Mouse (Mus musculus) forebrain, embryonic 16.5 days (tissue): ENCODE results near the gene Col5a3. TPM values are rescaled to one million over a fixed set of nuclear protein-coding genes. Genes with fewer than 3 reads are reported as not detected.

Experiments used
- ATAC-seq: fragments of 200-750 bp; cut with Nextera tagmentation; 2 replicates; pipeline ENCODE4 v1.8.0; 2017; ENCODE audit warnings: mild to moderate bottlenecking, moderate library complexity
- H3K27ac ChIP-seq: fragments of 300-500 bp; sonication (generic); 2 replicates; pipeline ENCODE4 v1.5.1; 2014; ENCODE audit warnings: low read length, control low read depth
- H3K27me3 ChIP-seq: fragments of 300-500 bp; sonication (generic); replicated peaks from 2 replicates; pipeline ENCODE4 v1.6.1; 2014; ENCODE audit warnings: low read length; ENCODE audit not compliant: control insufficient read depth, insufficient read depth
- H3K36me3 ChIP-seq: fragments of 300-500 bp; sonication (generic); 2 replicates; pipeline ENCODE4 v1.6.1; 2014; ENCODE audit not compliant: control insufficient read depth, insufficient read depth
- H3K4me1 ChIP-seq: fragments of 300-500 bp; sonication (generic); replicated peaks from 2 replicates; pipeline ENCODE4 v1.6.1; 2014; ENCODE audit warnings: low read length; ENCODE audit not compliant: control insufficient read depth, insufficient read depth
- H3K4me2 ChIP-seq: fragments of 300-500 bp; sonication (generic); 2 replicates; pipeline ENCODE4 v1.6.1; 2014; ENCODE audit warnings: mild to moderate bottlenecking, low read length, control low read depth
- H3K4me3 ChIP-seq: fragments of 300-500 bp; sonication (generic); replicated peaks from 2 replicates; pipeline ENCODE4 v1.5.1; 2014; ENCODE audit warnings: mild to moderate bottlenecking, low read length, control low read depth
- H3K9ac ChIP-seq: fragments of 300-500 bp; sonication (generic); replicated peaks from 2 replicates; pipeline ENCODE4 v1.6.1; 2014; ENCODE audit warnings: low read depth, low read length, control low read depth
- H3K9me3 ChIP-seq: fragments of 300-500 bp; sonication (generic); 2 replicates; pipeline ENCODE4 v1.6.1; 2016; ENCODE audit warnings: low read length; ENCODE audit not compliant: control insufficient read depth
- WGBS: fragments of 180-500 bp; shearing (Covaris S2); extraction: QIAGEN DNeasy Blood & Tissue Kit; methylation state at CpG from one replicate; pipeline ENCODE4 v1.1.7; 2014; 5-methylcytosine and 5-hydroxymethylcytosine counted together
- polyA plus RNA-seq: library from polyadenylated mRNA; unstranded; fragments of >200 nt; fragmentation: Nextera tagmentation; extraction: Ambion mirVana; gene quantifications from 2 replicates; pipeline ENCODE4 v1.2.1, GENCODE M21; 2015

Col5a3 gene
- polyA plus RNA-seq, 1 experiment from 2014 or later = 0.33 TPM

GRCm38 (mm10) chr9:20745129-20745966 lies 69.5 kb downstream of the Col5a3 start:
- peak; percentile 51 for ATAC-seq
- Histone ChIP-seq H3K4me1 (peaks cover 17% of the 10 kb centered on the region), H3K36me3 (no peaks in the 10 kb centered on the region), H3K9ac (peak overlapping the region; percentile 86), H3K4me3 (peak overlapping the region; percentile 61), H3K27me3 (peaks cover 9% of the 10 kb centered on the region), H3K9me3 (no peaks in the 10 kb centered on the region), H3K27ac (no peak overlapping the region), H3K4me2 (peak overlapping the region; percentile 61)
- WGBS = 9% methylated on average over 17 of the region's 17 CpGs

DNA sequence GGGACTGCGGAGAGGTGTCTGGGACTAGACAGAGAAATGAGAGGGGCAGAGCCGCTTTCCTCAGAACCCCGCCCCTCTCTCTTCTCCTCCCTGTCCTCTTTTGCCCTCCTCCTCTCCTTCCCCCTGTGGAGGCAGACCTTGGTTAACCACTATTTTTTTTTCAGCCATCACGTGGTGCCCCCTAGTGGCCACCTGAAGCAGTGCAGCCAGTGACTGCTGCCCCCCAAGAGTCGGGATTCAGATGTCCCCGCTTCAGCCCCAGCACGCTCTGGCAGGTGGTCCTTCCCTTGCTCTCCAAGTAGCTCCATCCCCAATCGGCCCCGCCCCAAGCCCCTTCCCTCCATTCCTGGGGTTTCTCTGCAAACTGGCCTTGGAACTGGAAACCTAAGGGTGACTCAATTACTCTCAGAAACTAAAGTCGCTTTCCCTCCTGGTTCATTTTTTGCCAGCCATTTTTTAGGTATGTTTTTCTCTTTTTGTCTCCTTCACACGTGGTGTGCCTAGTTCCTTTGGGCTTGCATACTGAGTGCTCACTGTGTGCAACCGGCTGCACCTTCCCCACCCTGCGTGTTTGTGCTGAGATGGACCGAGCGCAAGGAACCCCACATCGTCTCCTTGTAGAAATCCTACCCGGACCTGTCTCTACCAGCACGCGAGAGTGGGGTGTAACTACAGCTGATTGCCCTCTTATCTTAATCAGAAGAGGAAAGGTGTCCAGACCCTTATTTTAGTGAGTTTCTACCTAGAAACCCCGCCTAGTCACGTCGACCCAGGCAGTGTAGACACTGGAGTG lies 70.7 kb downstream of the Col5a3 start:
- Histone ChIP-seq H3K9ac (peak overlapping the region; percentile 4; the same call in 1 of the 2 replicates), H3K4me1 (peaks cover 17% of the 10 kb centered on the region), H3K36me3 (no peaks in the 10 kb centered on the region), H3K9me3 (no peaks in the 10 kb centered on the region), H3K27me3 (peaks cover 9% of the 10 kb centered on the region), H3K27ac (no peak overlapping the region), H3K4me2 (peak overlapping the region; percentile 61), H3K4me3 (peak overlapping the region; percentile 61)
- WGBS = 8% methylated on average over 21 of the region's 22 CpGs
- ATAC-seq = no peak

- no peak overlapping the region for H3K4me2 ChIP-seq
- peak; percentile 44 for ATAC-seq
- H3K36me3 ChIP-seq = no peaks in the 10 kb centered on the region
- H3K27me3 ChIP-seq = peaks cover 9% of the 10 kb centered on the region
- 1% methylated on average over 12 of the region's 12 CpGs for WGBS
- peaks cover 10% of the 10 kb centered on the region for H3K4me1 ChIP-seq
- H3K4me3 ChIP-seq = no peak overlapping the region
- no peak overlapping the region for H3K27ac ChIP-seq
- no peak overlapping the region for H3K9ac ChIP-seq
- H3K9me3 ChIP-seq = no peaks in the 10 kb centered on the region
These were observed 74.5 kb downstream of the Col5a3 start for GRCm38 (mm10) chr9:20740407-20740806.

- no peak for ATAC-seq
- no peak overlapping the region for H3K4me3 ChIP-seq
- H3K4me1 ChIP-seq = no peaks in the 10 kb centered on the region
- no peak overlapping the region for H3K4me2 ChIP-seq
- H3K27me3 ChIP-seq = no peaks in the 10 kb centered on the region; the same call in 1 of the 2 replicates
- H3K27ac ChIP-seq = no peak overlapping the region
- H3K9me3 ChIP-seq = no peaks in the 10 kb centered on the region
- 53% methylated on average over 8 of the region's 8 CpGs for WGBS
- no peaks in the 10 kb centered on the region for H3K36me3 ChIP-seq
- no peak overlapping the region for H3K9ac ChIP-seq
These were observed 76.4 kb downstream of the Col5a3 start for GRCm38 (mm10) chr9:20738251-20738999.

DNA sequence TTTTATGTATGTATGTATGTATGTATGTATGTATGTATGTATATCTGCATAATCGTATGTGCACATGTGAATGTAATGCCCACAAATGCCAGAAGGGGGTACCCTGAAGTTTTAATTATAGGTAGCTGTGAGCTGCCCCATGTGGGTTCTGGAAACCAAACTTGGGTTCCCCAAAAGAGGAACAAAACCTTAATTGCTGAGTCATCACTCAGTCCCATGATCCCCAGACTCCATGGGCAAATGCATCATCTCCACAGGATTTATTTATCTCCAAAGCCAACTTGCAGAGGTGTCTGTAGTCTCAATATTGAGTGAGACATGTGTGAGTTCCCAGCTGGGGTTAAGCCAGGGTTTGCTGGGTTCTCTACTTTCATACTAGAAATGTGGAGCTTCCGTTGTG lies 77.6 kb downstream of the Col5a3 start:
- Histone ChIP-seq H3K27ac (no peak overlapping the region), H3K36me3 (no peaks in the 10 kb centered on the region), H3K4me2 (no peak overlapping the region), H3K4me3 (no peak overlapping the region), H3K4me1 (no peaks in the 10 kb centered on the region), H3K9me3 (no peaks in the 10 kb centered on the region), H3K9ac (no peak overlapping the region), H3K27me3 (no peaks in the 10 kb centered on the region; the same call in 1 of the 2 replicates)
- WGBS = 92% methylated on average over 2 of the region's 2 CpGs
- ATAC-seq = no peak

GRCm38 (mm10) chr9:20734692-20735091 lies 80.2 kb downstream of the Col5a3 start:
- Histone ChIP-seq H3K27ac (no peak overlapping the region), H3K9ac (no peak overlapping the region), H3K36me3 (no peaks in the 10 kb centered on the region), H3K4me3 (no peak overlapping the region), H3K4me1 (no peaks in the 10 kb centered on the region), H3K4me2 (no peak overlapping the region), H3K9me3 (no peaks in the 10 kb centered on the region), H3K27me3 (no peaks in the 10 kb centered on the region; the same call in 1 of the 2 replicates)
- ATAC-seq = no peak
- 74% methylated on average over 3 of the region's 3 CpGs for WGBS

DNA sequence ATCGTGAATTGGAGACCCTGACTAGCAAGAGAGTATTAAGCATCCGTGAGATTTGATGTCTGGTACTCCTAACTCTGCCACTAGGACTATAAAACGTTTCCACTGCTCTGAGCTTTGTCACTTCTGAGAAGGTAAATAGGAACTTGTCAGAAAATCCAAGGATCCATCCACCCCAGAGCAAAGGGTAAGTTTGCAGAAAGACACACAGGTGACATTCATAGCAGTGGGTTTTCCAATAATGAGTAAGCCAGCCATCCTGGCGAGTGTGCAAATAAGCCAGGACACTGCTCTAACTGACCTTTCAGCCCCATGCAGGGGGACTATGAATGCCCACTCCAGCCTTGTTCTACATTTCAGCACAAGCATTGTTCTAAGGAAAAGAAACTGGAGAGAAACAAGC lies 83.1 kb downstream of the Col5a3 start:
- 63% methylated on average over 4 of the region's 4 CpGs for WGBS

DNA sequence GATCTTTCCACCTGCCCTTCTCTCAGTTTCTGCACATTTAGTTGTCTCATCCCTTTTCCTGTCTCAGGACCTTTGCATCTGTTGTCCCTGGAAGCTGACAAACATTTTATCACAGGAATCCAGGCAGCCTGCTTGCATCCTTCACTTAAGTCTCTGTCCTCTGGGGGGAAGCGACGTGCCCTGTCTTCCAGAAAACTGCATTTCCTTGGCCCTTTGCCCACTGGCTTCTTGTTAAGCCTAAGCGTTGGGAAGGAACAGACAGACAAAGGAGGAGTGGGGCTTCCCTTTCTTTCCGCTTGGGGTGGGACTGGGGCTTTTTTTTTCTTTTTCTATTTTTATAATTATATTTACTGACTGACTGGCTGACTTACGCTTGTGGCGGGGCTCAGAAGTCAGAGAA lies 85.4 kb downstream of the Col5a3 start:
- Histone ChIP-seq H3K4me1 (peaks cover 25% of the 10 kb centered on the region), H3K9ac (no peak overlapping the region)
- 33% methylated on average over 6 of the region's 6 CpGs for WGBS

More for the DNA sequence above, 83.1 kb downstream of the Col5a3 start:
- no peak overlapping the region for H3K4me3 ChIP-seq
- H3K9ac ChIP-seq = no peak overlapping the region
- H3K27me3 ChIP-seq = peaks cover 3% of the 10 kb centered on the region; the same call in 1 of the 2 replicates
- H3K4me1 ChIP-seq = peaks cover 10% of the 10 kb centered on the region
- H3K27ac ChIP-seq = no peak overlapping the region
- no peak for ATAC-seq
- H3K36me3 ChIP-seq = no peaks in the 10 kb centered on the region
- H3K9me3 ChIP-seq = no peaks in the 10 kb centered on the region
- H3K4me2 ChIP-seq = no peak overlapping the region

More for the DNA sequence above, 85.4 kb downstream of the Col5a3 start:
- Histone ChIP-seq H3K4me3 (no peak overlapping the region), H3K27me3 (peaks cover 6% of the 10 kb centered on the region; the same call in 1 of the 2 replicates), H3K4me2 (no peak overlapping the region), H3K36me3 (no peaks in the 10 kb centered on the region), H3K27ac (no peak overlapping the region), H3K9me3 (no peaks in the 10 kb centered on the region)
- no peak for ATAC-seq
